Mouse (Mus musculus): ENCODE data around the gene Pear1. TPM values are rescaled to one million over a fixed set of nuclear protein-coding genes. Genes with fewer than 3 reads are reported as not detected.

Gene Pear1
- polyA plus RNA-seq, 1 experiment from 2014 or later, result 12.3 TPM

GRCm38 (mm10) chr3:87756488-87756887 is 67.6 kb downstream of the Pear1 start:
- peaks cover 58% of the 10 kb centered on the region for H3K27me3 ChIP-seq (ENCODE audit: low read depth, poor library complexity, severe bottlenecking)
- DNase-seq (ENCODE audit: low spot score), result no peak
- H3K27ac ChIP-seq (replicated peaks), result peak overlapping the region; percentile 70
- peak overlapping the region; percentile 45 for H3K4me3 ChIP-seq
- H3K9me3 ChIP-seq (replicated peaks), result no peaks in the 10 kb centered on the region
- whole genome bisulfite sequencing, result 49% methylated on average over 20 of the region's 20 CpGs
- peaks cover 23% of the 10 kb centered on the region for H3K4me1 ChIP-seq
- no peaks in the 10 kb centered on the region for H3K36me3 ChIP-seq

- H3K27me3 ChIP-seq (ENCODE audit: low read depth, poor library complexity, severe bottlenecking), result peaks cover 58% of the 10 kb centered on the region
- 2% methylated on average over 24 of the region's 24 CpGs for WGBS
- H3K9me3 ChIP-seq (replicated peaks), result no peaks in the 10 kb centered on the region
- no peaks in the 10 kb centered on the region for H3K36me3 ChIP-seq
- DNase-seq (ENCODE audit: low spot score), result peak; percentile 88
- peaks cover 20% of the 10 kb centered on the region for H3K4me1 ChIP-seq
- peak overlapping the region; percentile 70 for H3K27ac ChIP-seq (replicated peaks)
- peak overlapping the region; percentile 45 for H3K4me3 ChIP-seq
Observed at GRCm38 (mm10) chr3:87755964-87756363, 68.1 kb downstream of the Pear1 start.

GRCm38 (mm10) chr3:87753829-87754228 is 70.3 kb downstream of the Pear1 start:
- peaks cover 60% of the 10 kb centered on the region for H3K27me3 ChIP-seq (ENCODE audit: low read depth, poor library complexity, severe bottlenecking)
- H3K4me1 ChIP-seq, result peaks cover 15% of the 10 kb centered on the region
- 81% methylated on average over 13 of the region's 13 CpGs for WGBS
- H3K27ac ChIP-seq (replicated peaks), result no peak overlapping the region; the same call in 1 of the 2 replicates
- DNase-seq (ENCODE audit: low spot score), result no peak
- H3K4me3 ChIP-seq, result no peak overlapping the region
- no peaks in the 10 kb centered on the region for H3K9me3 ChIP-seq (replicated peaks)
- H3K36me3 ChIP-seq, result no peaks in the 10 kb centered on the region

GRCm38 (mm10) chr3:87752567-87752966 is 71.5 kb downstream of the Pear1 start:
- Histone ChIP-seq H3K27ac (replicated peaks) (no peak overlapping the region), H3K9me3 (replicated peaks) (no peaks in the 10 kb centered on the region), H3K27me3 (ENCODE audit: low read depth, poor library complexity, severe bottlenecking) (peaks cover 48% of the 10 kb centered on the region), H3K4me1 (peaks cover 19% of the 10 kb centered on the region), H3K4me3 (no peak overlapping the region), H3K36me3 (no peaks in the 10 kb centered on the region)
- DNase-seq (ENCODE audit: low spot score), result no peak
- 85% methylated on average over 3 of the region's 3 CpGs for WGBS

GRCm38 (mm10) chr3:87749977-87750376 is 74.1 kb downstream of the Pear1 start:
- no peak overlapping the region for H3K27ac ChIP-seq (replicated peaks)
- no peak overlapping the region for H3K4me3 ChIP-seq
- H3K36me3 ChIP-seq, result no peaks in the 10 kb centered on the region
- H3K27me3 ChIP-seq (ENCODE audit: low read depth, poor library complexity, severe bottlenecking), result peaks cover 26% of the 10 kb centered on the region
- 93% methylated on average over 12 of the region's 12 CpGs for WGBS
- H3K4me1 ChIP-seq, result peaks cover 18% of the 10 kb centered on the region
- H3K9me3 ChIP-seq (replicated peaks), result no peaks in the 10 kb centered on the region
- no peak for DNase-seq (ENCODE audit: low spot score)

- 22% methylated on average over 5 of the region's 5 CpGs for WGBS
- Histone ChIP-seq H3K9me3 (replicated peaks) (no peaks in the 10 kb centered on the region), H3K4me1 (peaks cover 21% of the 10 kb centered on the region), H3K27ac (replicated peaks) (no peak overlapping the region), H3K27me3 (ENCODE audit: low read depth, poor library complexity, severe bottlenecking) (peaks cover 16% of the 10 kb centered on the region), H3K36me3 (no peaks in the 10 kb centered on the region), H3K4me3 (no peak overlapping the region)
- DNase-seq (ENCODE audit: low spot score), result peak; percentile 33
Observed at GRCm38 (mm10) chr3:87749036-87749435, 75.1 kb downstream of the Pear1 start.

GRCm38 (mm10) chr3:87748431-87748830 is 75.7 kb downstream of the Pear1 start, which contains the start of gene Lrrc71:
Lrrc71 (minus strand) TSS chr3:87748625.
- H3K4me1 ChIP-seq, result peaks cover 21% of the 10 kb centered on the region

GRCm38 (mm10) chr3:87745036-87745659 is 79.0 kb downstream of the Pear1 start:
- 40% methylated on average over 18 of the region's 18 CpGs for WGBS
- Histone ChIP-seq H3K36me3 (0 out of 2 replicates have a peak, but pooled peaks cover 3% of the 10 kb centered on the region), H3K4me3 (peak overlapping the region; percentile 39), H3K9me3 (replicated peaks) (no peaks in the 10 kb centered on the region), H3K27me3 (ENCODE audit: low read depth, poor library complexity, severe bottlenecking) (peaks cover 9% of the 10 kb centered on the region; the same call in 1 of the 2 replicates), H3K4me1 (peaks cover 21% of the 10 kb centered on the region), H3K27ac (replicated peaks) (peak overlapping the region; percentile 71)
- DNase-seq (ENCODE audit: low spot score), result peak; percentile 30

More at GRCm38 (mm10) chr3:87748431-87748830, 75.7 kb downstream of the Pear1 start, which contains the start of gene Lrrc71:
- Histone ChIP-seq H3K36me3 (no peaks in the 10 kb centered on the region), H3K4me3 (no peak within 1 kb of the TSS), H3K27ac (replicated peaks) (no peak within 1 kb of the TSS), H3K27me3 (ENCODE audit: low read depth, poor library complexity, severe bottlenecking) (peaks cover 10% of the 10 kb centered on the region), H3K9me3 (replicated peaks) (no peaks in the 10 kb centered on the region)
- DNase-seq (ENCODE audit: low spot score), result no peak
- 50% methylated on average over 13 of the region's 13 CpGs for WGBS

- Histone ChIP-seq H3K4me1 (peaks cover 21% of the 10 kb centered on the region), H3K27ac (replicated peaks) (no peak overlapping the region), H3K27me3 (ENCODE audit: low read depth, poor library complexity, severe bottlenecking) (peaks cover 4% of the 10 kb centered on the region; the same call in 1 of the 2 replicates), H3K9me3 (replicated peaks) (no peaks in the 10 kb centered on the region), H3K36me3 (peaks cover 14% of the 10 kb centered on the region), H3K4me3 (no peak overlapping the region)
- WGBS, result 89% methylated on average over 4 of the region's 4 CpGs
- no peak for DNase-seq (ENCODE audit: low spot score)
Observed at GRCm38 (mm10) chr3:87743927-87744326, 80.2 kb downstream of the Pear1 start.

- Histone ChIP-seq H3K4me3 (no peak overlapping the region), H3K36me3 (peaks cover 25% of the 10 kb centered on the region), H3K27ac (replicated peaks) (no peak overlapping the region), H3K27me3 (ENCODE audit: low read depth, poor library complexity, severe bottlenecking) (peaks cover 4% of the 10 kb centered on the region; the same call in 1 of the 2 replicates), H3K4me1 (peaks cover 14% of the 10 kb centered on the region), H3K9me3 (replicated peaks) (no peaks in the 10 kb centered on the region)
- no peak for DNase-seq (ENCODE audit: low spot score)
- 88% methylated on average over 16 of the region's 16 CpGs for WGBS
Observed at GRCm38 (mm10) chr3:87742735-87743134, 81.4 kb downstream of the Pear1 start.

- H3K4me3 ChIP-seq, result no peak overlapping the region
- peaks cover 4% of the 10 kb centered on the region; the same call in 1 of the 2 replicates for H3K27me3 ChIP-seq (ENCODE audit: low read depth, poor library complexity, severe bottlenecking)
- H3K27ac ChIP-seq (replicated peaks), result no peak overlapping the region
- H3K4me1 ChIP-seq, result peaks cover 14% of the 10 kb centered on the region
- no peak for DNase-seq (ENCODE audit: low spot score)
- H3K9me3 ChIP-seq (replicated peaks), result no peaks in the 10 kb centered on the region
- peaks cover 31% of the 10 kb centered on the region for H3K36me3 ChIP-seq
- WGBS, result 88% methylated on average over 3 of the region's 3 CpGs
Observed at GRCm38 (mm10) chr3:87742013-87742412, 82.1 kb downstream of the Pear1 start.

GRCm38 (mm10) chr3:87738906-87739305 is 85.2 kb downstream of the Pear1 start:
- H3K36me3 ChIP-seq, result peaks cover 62% of the 10 kb centered on the region
- DNase-seq (ENCODE audit: low spot score), result no peak
- no peak overlapping the region for H3K4me3 ChIP-seq
- no peaks in the 10 kb centered on the region for H3K27me3 ChIP-seq (ENCODE audit: low read depth, poor library complexity, severe bottlenecking)
- 79% methylated on average over 5 of the region's 5 CpGs for WGBS
- H3K9me3 ChIP-seq (replicated peaks), result no peaks in the 10 kb centered on the region
- H3K27ac ChIP-seq (replicated peaks), result no peak overlapping the region
- no peaks in the 10 kb centered on the region for H3K4me1 ChIP-seq

GRCm38 (mm10) chr3:87735335-87735734 is 88.8 kb downstream of the Pear1 start:
- H3K27ac ChIP-seq (replicated peaks), result no peak overlapping the region
- peaks cover 94% of the 10 kb centered on the region for H3K36me3 ChIP-seq
- no peaks in the 10 kb centered on the region for H3K27me3 ChIP-seq (ENCODE audit: low read depth, poor library complexity, severe bottlenecking)
- WGBS, result 90% methylated on average over 9 of the region's 9 CpGs
- no peaks in the 10 kb centered on the region for H3K9me3 ChIP-seq (replicated peaks)
- DNase-seq (ENCODE audit: low spot score), result no peak
- no peaks in the 10 kb centered on the region for H3K4me1 ChIP-seq
- H3K4me3 ChIP-seq, result no peak overlapping the region

Data from midbrain, embryonic 10.5 days (tissue).